Mouse (Mus musculus): ENCODE measurements around the gene Tmem219. TPM values are rescaled to one million over a fixed set of nuclear protein-coding genes. Genes with fewer than 3 reads are reported as not detected.
A peak's percentile ranks its signal among the peaks of the same experiment; 100 is the strongest.

The Tmem219 gene
- polyA plus RNA-seq, 1 experiment from 2014 or later = 32.2 TPM

DNA sequence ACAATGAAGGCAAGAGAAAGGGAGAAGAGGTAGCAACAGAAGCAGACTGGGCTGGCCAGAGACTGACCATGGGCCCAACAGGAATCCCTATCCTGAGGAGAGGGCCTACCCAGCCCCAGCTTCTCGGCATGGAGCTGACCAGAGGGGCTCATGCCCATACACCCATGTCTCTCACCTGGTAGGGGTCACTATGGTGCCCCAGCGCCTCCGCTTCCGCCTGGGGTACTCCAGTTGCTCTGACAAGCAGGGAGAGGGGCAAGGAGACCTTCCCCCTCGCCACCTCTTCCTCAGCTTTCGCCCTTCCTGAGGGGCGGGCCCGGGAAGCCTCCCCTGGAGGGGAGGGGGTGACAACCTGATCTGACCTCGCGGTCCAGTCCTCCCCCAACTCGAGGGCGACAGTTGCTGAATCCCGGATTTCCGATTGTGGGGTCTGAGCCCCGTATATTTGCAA is 39.0 kb downstream of the Tmem219 start:
- Histone ChIP-seq H3K4me2 (ENCODE audit: low read depth, low read length) (peak overlapping the region; percentile 99), H3K9me3 (ENCODE audit: control insufficient read depth, low read length) (no peaks in the 10 kb centered on the region), H3K36me3 (ENCODE audit: control insufficient read depth, insufficient read depth, low read length) (peaks cover 13% of the 10 kb centered on the region), H3K27me3 (ENCODE audit: control insufficient read depth, insufficient read depth, low read length) (no peaks in the 10 kb centered on the region), H3K27ac (ENCODE audit: low read depth, low read length) (peak overlapping the region; percentile 87), H3K4me1 (ENCODE audit: control insufficient read depth, insufficient read depth, low read length) (peaks cover 30% of the 10 kb centered on the region), H3K9ac (replicated peaks; ENCODE audit: low read depth, low read length) (peak overlapping the region; percentile 90), H3K4me3 (ENCODE audit: low read depth, low read length) (peak overlapping the region; percentile 85)
- under 1% methylated on average over 15 of the region's 15 CpGs for WGBS
- ATAC-seq (ENCODE audit: low read depth) = no peak

DNA sequence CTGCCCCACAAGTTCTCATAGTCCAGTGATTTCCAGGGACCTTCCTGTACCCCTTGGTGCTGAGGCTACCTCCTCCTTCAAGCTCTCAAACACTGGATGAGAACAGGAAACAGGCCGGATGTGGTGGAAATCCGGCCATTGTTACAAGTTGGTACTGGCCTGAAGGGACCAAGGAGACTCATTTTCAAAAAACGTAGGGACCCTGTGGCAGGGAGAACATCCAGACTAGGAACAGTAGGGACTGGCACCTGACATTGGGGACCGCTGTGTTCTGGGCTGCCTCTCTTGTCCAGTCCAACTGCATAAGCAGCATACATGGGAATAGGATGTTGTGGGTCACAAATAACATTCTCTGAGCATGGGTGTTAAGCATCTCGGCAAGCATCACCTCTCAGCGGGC is 41.7 kb downstream of the Tmem219 start:
- Histone ChIP-seq H3K4me2 (ENCODE audit: low read depth, low read length) (peak overlapping the region; percentile 99; the same call in 1 of the 2 replicates), H3K9ac (replicated peaks; ENCODE audit: low read depth, low read length) (peak overlapping the region; percentile 42), H3K36me3 (ENCODE audit: control insufficient read depth, insufficient read depth, low read length) (peaks cover 35% of the 10 kb centered on the region), H3K4me3 (ENCODE audit: low read depth, low read length) (peak overlapping the region; percentile 85; the same call in 1 of the 2 replicates), H3K27me3 (ENCODE audit: control insufficient read depth, insufficient read depth, low read length) (no peaks in the 10 kb centered on the region), H3K27ac (ENCODE audit: low read depth, low read length) (no peak overlapping the region), H3K9me3 (ENCODE audit: control insufficient read depth, low read length) (no peaks in the 10 kb centered on the region), H3K4me1 (ENCODE audit: control insufficient read depth, insufficient read depth, low read length) (peaks cover 30% of the 10 kb centered on the region)
- WGBS = 68% methylated on average over 6 of the region's 6 CpGs
- no peak for ATAC-seq (ENCODE audit: low read depth)

DNA sequence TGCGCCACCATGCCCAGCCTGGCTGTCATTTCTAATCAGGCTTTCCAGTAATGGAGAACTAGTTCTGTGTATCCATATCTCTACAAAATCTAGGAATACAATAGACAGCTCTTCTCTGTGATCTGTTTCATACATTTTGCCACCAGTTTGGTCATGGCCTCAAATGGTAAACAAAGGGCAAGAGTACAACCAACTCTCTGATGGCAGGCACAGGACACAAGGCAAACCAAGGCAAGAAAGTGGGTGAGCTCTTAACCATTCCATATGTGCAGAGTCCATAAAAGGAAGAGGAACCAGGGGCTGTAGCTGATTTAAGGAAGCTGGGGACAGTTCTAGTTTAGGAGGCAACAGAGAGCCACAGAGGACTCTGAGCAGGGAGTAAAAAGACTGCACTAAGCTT is 45.5 kb downstream of the Tmem219 start:
- H3K9ac ChIP-seq (replicated peaks; ENCODE audit: low read depth, low read length) = no peak overlapping the region
- H3K27me3 ChIP-seq (ENCODE audit: control insufficient read depth, insufficient read depth, low read length) = no peaks in the 10 kb centered on the region
- no peak overlapping the region for H3K4me3 ChIP-seq (ENCODE audit: low read depth, low read length)
- H3K9me3 ChIP-seq (ENCODE audit: control insufficient read depth, low read length) = no peaks in the 10 kb centered on the region
- no peak for ATAC-seq (ENCODE audit: low read depth)
- no peak overlapping the region for H3K4me2 ChIP-seq (ENCODE audit: low read depth, low read length)
- 100% methylated on average over 1 of the region's 1 CpGs for WGBS
- peaks cover 73% of the 10 kb centered on the region for H3K36me3 ChIP-seq (ENCODE audit: control insufficient read depth, insufficient read depth, low read length)
- H3K27ac ChIP-seq (ENCODE audit: low read depth, low read length) = no peak overlapping the region
- peaks cover 16% of the 10 kb centered on the region for H3K4me1 ChIP-seq (ENCODE audit: control insufficient read depth, insufficient read depth, low read length)

DNA sequence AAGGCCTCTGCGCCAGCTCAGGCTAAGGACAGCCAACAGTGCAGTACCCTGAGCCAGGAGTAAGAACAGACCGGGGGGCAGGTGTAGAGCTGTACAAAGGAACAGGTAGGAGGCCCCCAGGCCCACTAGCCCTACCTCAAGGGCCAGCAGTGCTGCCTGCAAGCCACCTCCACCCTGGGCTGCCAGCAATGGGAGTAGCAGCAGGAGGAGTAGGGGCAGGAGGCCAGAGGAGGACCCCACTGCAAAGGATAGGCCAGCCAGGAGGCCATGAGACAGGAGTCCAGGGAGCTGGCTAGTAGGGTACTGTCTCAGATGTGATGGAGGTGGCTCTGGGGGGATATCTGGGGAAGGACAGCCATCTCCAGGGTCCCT is 52.2 kb downstream of the Tmem219 start:
- no peak for ATAC-seq (ENCODE audit: low read depth)

DNA sequence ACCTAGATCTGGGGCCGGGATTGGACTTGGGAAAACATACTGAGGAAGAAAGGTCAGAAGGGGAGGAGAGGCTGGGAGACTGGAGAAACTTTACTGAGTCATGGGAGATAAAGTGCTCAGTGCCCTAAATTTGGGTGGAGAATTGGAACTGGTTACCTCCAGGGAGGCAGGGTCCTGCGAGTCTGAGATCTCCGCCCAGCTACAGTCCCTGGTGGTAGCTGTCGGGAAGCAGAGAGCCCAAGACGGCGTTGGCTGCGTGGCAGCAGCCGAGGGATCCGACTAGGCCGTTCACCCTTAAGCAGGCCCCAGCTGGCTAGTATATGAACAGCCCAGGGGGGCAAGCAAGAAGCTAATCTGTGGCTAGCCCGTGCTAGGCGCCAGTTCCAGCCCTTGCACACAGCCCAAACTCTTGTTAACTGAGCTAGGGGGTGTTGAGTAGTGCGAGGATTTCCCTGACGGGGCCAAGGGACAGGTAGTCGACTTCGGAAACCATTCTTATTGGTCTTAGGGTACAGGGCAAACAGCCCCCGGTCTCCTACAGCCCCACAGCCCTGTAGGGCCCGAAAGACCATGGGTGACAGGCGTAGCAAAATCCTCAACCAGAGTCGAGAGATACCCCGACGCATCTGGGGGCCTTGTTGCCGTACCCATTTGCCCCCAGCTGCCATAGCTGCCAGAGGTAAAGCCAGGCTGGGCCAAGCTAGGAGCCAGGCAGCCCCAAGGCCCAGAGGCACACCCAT is 52.8 kb downstream of the Tmem219 start:
- Histone ChIP-seq H3K9ac (replicated peaks; ENCODE audit: low read depth, low read length) (no peak overlapping the region), H3K27me3 (ENCODE audit: control insufficient read depth, insufficient read depth, low read length) (no peaks in the 10 kb centered on the region), H3K4me1 (ENCODE audit: control insufficient read depth, insufficient read depth, low read length) (no peaks in the 10 kb centered on the region), H3K4me3 (ENCODE audit: low read depth, low read length) (no peak overlapping the region), H3K27ac (ENCODE audit: low read depth, low read length) (no peak overlapping the region), H3K9me3 (ENCODE audit: control insufficient read depth, low read length) (no peaks in the 10 kb centered on the region), H3K4me2 (ENCODE audit: low read depth, low read length) (no peak overlapping the region), H3K36me3 (ENCODE audit: control insufficient read depth, insufficient read depth, low read length) (peaks cover 93% of the 10 kb centered on the region)
- no peak for ATAC-seq (ENCODE audit: low read depth)
- 90% methylated on average over 23 of the region's 23 CpGs for WGBS

More for the DNA sequence above, 52.2 kb downstream of the Tmem219 start:
- no peaks in the 10 kb centered on the region for H3K9me3 ChIP-seq (ENCODE audit: control insufficient read depth, low read length)
- WGBS = 100% methylated on average over 2 of the region's 2 CpGs
- peaks cover 93% of the 10 kb centered on the region for H3K36me3 ChIP-seq (ENCODE audit: control insufficient read depth, insufficient read depth, low read length)
- no peak overlapping the region for H3K9ac ChIP-seq (replicated peaks; ENCODE audit: low read depth, low read length)
- no peak overlapping the region for H3K4me3 ChIP-seq (ENCODE audit: low read depth, low read length)
- no peaks in the 10 kb centered on the region for H3K4me1 ChIP-seq (ENCODE audit: control insufficient read depth, insufficient read depth, low read length)
- no peak overlapping the region for H3K27ac ChIP-seq (ENCODE audit: low read depth, low read length)
- no peaks in the 10 kb centered on the region for H3K27me3 ChIP-seq (ENCODE audit: control insufficient read depth, insufficient read depth, low read length)
- H3K4me2 ChIP-seq (ENCODE audit: low read depth, low read length) = no peak overlapping the region

DNA sequence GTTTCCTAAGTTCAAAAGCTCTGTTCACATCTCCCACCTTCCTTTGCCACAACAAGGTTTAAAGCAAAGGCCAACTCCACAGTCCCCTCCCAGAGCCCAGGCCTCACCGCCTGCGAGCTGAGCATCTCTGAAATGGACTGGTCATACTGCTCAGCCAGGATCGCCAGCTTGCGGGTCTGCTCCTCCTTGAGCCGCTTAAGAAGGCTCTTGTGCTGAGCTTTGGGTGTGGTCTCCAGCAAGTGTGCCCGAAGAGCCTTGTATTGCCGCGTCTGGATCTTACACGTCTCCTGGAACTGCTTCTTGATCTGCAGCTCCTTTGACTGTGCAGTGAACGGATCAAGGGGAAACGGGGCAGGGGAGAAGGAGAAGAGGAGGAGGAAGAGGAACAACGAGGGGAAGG is 54.7 kb downstream of the Tmem219 start:
- H3K4me1 ChIP-seq (ENCODE audit: control insufficient read depth, insufficient read depth, low read length) = peaks cover 8% of the 10 kb centered on the region
- H3K36me3 ChIP-seq (ENCODE audit: control insufficient read depth, insufficient read depth, low read length) = peaks cover 77% of the 10 kb centered on the region
- 0 out of 2 replicates have a peak overlapping the region, but pooled peaks have one; percentile 16 for H3K9ac ChIP-seq (replicated peaks; ENCODE audit: low read depth, low read length)
- no peaks in the 10 kb centered on the region for H3K9me3 ChIP-seq (ENCODE audit: control insufficient read depth, low read length)
- H3K4me3 ChIP-seq (ENCODE audit: low read depth, low read length) = no peak overlapping the region
- H3K27me3 ChIP-seq (ENCODE audit: control insufficient read depth, insufficient read depth, low read length) = no peaks in the 10 kb centered on the region
- ATAC-seq (ENCODE audit: low read depth) = no peak
- no peak overlapping the region for H3K4me2 ChIP-seq (ENCODE audit: low read depth, low read length)
- no peak overlapping the region for H3K27ac ChIP-seq (ENCODE audit: low read depth, low read length)
- 90% methylated on average over 12 of the region's 12 CpGs for WGBS

DNA sequence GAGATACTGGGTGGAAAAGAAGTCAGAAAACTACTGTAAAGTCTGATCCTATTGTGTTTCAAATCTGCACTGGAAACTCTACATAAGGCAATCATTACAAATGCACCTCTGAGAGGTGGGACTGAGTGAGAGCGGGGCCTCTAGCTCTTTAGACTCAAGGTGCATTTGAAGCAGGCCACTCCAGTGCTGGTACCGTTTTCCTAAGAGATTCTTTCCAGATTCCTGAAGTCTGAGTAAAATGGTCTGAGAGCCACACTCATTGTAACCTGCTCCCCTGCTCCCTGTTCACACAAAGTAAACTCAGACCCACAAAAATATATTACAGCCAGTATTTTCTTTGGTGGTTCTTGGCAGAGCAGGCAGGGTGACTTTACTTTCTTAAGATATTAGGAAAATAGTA is 55.2 kb downstream of the Tmem219 start:
- no peak for ATAC-seq (ENCODE audit: low read depth)
- WGBS = 90% methylated on average over 2 of the region's 2 CpGs
- peaks cover 12% of the 10 kb centered on the region for H3K4me1 ChIP-seq (ENCODE audit: control insufficient read depth, insufficient read depth, low read length)

DNA sequence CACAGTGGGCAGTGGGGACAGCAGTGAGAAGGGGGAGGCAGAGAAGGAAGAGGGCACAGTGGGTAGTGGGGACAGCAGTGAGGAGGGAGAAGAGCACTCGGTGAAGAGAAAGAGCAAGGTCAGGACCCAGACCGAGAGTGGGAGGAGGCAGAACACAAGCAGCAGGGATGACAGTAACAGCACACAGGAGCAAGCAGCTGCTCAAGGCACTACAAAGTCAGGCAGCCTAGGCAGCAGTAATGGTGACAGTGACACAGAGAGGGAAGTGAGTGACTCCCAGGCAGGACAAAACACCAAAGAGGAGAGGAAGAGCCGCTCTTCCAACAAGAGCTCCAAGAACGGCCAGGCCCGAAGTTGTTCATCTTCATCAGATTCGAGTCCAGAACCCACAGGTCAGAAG is 58.9 kb downstream of the Tmem219 start:
- Histone ChIP-seq H3K27me3 (ENCODE audit: control insufficient read depth, insufficient read depth, low read length) (no peaks in the 10 kb centered on the region), H3K9me3 (ENCODE audit: control insufficient read depth, low read length) (no peaks in the 10 kb centered on the region), H3K4me2 (ENCODE audit: low read depth, low read length) (peak overlapping the region; percentile 61), H3K27ac (ENCODE audit: low read depth, low read length) (no peak overlapping the region), H3K4me1 (ENCODE audit: control insufficient read depth, insufficient read depth, low read length) (peaks cover 18% of the 10 kb centered on the region), H3K9ac (replicated peaks; ENCODE audit: low read depth, low read length) (peak overlapping the region; percentile 56; the same call in 1 of the 2 replicates), H3K36me3 (ENCODE audit: control insufficient read depth, insufficient read depth, low read length) (peaks cover 38% of the 10 kb centered on the region), H3K4me3 (ENCODE audit: low read depth, low read length) (no peak overlapping the region)
- no peak for ATAC-seq (ENCODE audit: low read depth)
- 63% methylated on average over 6 of the region's 6 CpGs for whole genome bisulfite sequencing

More for the DNA sequence above, 55.2 kb downstream of the Tmem219 start:
- Histone ChIP-seq H3K4me3 (ENCODE audit: low read depth, low read length) (no peak overlapping the region), H3K9me3 (ENCODE audit: control insufficient read depth, low read length) (no peaks in the 10 kb centered on the region), H3K36me3 (ENCODE audit: control insufficient read depth, insufficient read depth, low read length) (peaks cover 72% of the 10 kb centered on the region), H3K27ac (ENCODE audit: low read depth, low read length) (no peak overlapping the region), H3K4me2 (ENCODE audit: low read depth, low read length) (no peak overlapping the region), H3K9ac (replicated peaks; ENCODE audit: low read depth, low read length) (no peak overlapping the region), H3K27me3 (ENCODE audit: control insufficient read depth, insufficient read depth, low read length) (no peaks in the 10 kb centered on the region)

DNA sequence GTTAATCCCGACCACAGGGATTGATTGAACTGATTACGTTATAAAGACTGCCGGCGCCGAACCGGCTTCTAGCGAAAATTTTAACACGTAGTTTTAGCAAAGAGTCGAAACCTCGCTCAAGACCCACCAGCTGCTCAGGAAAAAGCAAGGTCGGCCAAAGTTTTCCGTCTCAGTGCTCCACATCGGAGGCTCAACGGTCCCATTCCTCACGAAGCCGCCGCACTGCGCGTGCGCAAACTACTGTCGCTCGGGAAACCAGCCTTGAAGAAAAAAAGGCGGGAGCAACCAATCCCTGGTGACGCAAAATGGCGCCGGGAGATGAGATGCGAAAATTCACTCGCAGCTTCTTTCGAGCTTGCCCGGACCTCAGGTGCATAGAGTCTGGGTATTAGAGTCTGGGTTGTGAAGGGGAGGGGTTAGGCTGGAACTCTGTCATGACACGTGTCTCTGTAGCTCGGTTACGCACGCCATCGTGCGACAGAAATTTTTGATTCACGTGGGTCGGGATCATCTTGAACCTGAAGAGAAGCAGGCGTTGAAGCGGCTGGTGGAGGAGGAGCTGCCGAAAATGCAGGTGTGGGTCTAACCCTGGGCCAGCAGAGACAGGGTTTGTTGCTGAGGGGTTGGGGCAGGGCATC is 60.5 kb downstream of the Tmem219 start, which contains the start of gene Ino80e:
TSS of gene Ino80e (minus strand) at position 231 of the 638 bp plus-strand sequence.
- no peaks in the 10 kb centered on the region for H3K9me3 ChIP-seq (ENCODE audit: control insufficient read depth, low read length)
- peak within 1 kb of the TSS; percentile 36 for H3K27ac ChIP-seq (ENCODE audit: low read depth, low read length)
- peaks cover 18% of the 10 kb centered on the region for H3K4me1 ChIP-seq (ENCODE audit: control insufficient read depth, insufficient read depth, low read length)
- peak; percentile 68 for ATAC-seq (ENCODE audit: low read depth)
- H3K4me2 ChIP-seq (ENCODE audit: low read depth, low read length) = peak within 1 kb of the TSS; percentile 61
- peaks cover 27% of the 10 kb centered on the region for H3K36me3 ChIP-seq (ENCODE audit: control insufficient read depth, insufficient read depth, low read length)
- H3K4me3 ChIP-seq (ENCODE audit: low read depth, low read length) = peak within 1 kb of the TSS; percentile 38
- peak within 1 kb of the TSS; percentile 56 for H3K9ac ChIP-seq (replicated peaks; ENCODE audit: low read depth, low read length)
- WGBS = under 1% methylated on average over 41 of the region's 41 CpGs
- no peaks in the 10 kb centered on the region for H3K27me3 ChIP-seq (ENCODE audit: control insufficient read depth, insufficient read depth, low read length)

Data from neural tube, embryonic 14.5 days (tissue).